Mouse (Mus musculus) myocyte (in vitro differentiated cells): ENCODE data around the gene Mcf2l. TPM values are rescaled to one million over a fixed set of nuclear protein-coding genes. Genes with fewer than 3 reads are reported as not detected.

Experiments
- H3K27me3 ChIP-seq: one replicate; pipeline ENCODE4 v1.6.1; 2011; ENCODE audit not compliant: control insufficient read depth, insufficient read depth, insufficient read length
- H3K36me3 ChIP-seq: one replicate; pipeline ENCODE4 v1.6.1; 2011; ENCODE audit not compliant: control insufficient read depth, insufficient read depth
- H3K4me2 ChIP-seq: one replicate; pipeline ENCODE4 v1.6.1; 2011; ENCODE audit warnings: low read depth, control low read depth
- H3K4me3 ChIP-seq: one replicate; pipeline ENCODE4 v1.5.1; 2011; ENCODE audit warnings: mild to moderate bottlenecking, control low read depth, moderate library complexity
- H3K79me2 ChIP-seq: one replicate; pipeline ENCODE4 v1.6.1; 2011; ENCODE audit not compliant: control insufficient read depth, insufficient read depth
- H3ac ChIP-seq: one replicate; pipeline ENCODE4 v1.6.1; 2011; ENCODE audit not compliant: control insufficient read depth, insufficient read length
- CEBPB ChIP-seq: IDR thresholded peaks from 2 replicates; pipeline ENCODE4 v1.6.1; 2011; ENCODE audit warnings: mild to moderate bottlenecking, moderate library complexity; ENCODE audit not compliant: poor library complexity, insufficient read depth, severe bottlenecking
- E2F4 ChIP-seq: IDR thresholded peaks from one replicate; pipeline ENCODE4 v1.6.1; 2011; ENCODE audit warnings: mild to moderate bottlenecking, control low read depth, moderate library complexity; ENCODE audit not compliant: insufficient read depth
- MAX ChIP-seq: IDR thresholded peaks from one replicate; pipeline ENCODE4 v1.6.1; 2011; ENCODE audit warnings: low read depth, mild to moderate bottlenecking, control low read depth
- MYOD1 ChIP-seq, 3 experiments: IDR thresholded peaks; one replicate each; pipeline ENCODE4 v1.6.1; 2011; ENCODE audit warnings: control low read depth in 2 of 3, low read depth in 2 of 3, mild to moderate bottlenecking in 2 of 3, moderate library complexity in 1 of 3; ENCODE audit not compliant: insufficient read length in 2 of 3, control insufficient read depth in 1 of 3
- MYOG ChIP-seq, 3 experiments: IDR thresholded peaks; one replicate each; pipeline ENCODE4 v1.6.1; 2011; ENCODE audit warnings: control low read depth in 2 of 3, low read depth in 2 of 3, mild to moderate bottlenecking in 2 of 3; ENCODE audit not compliant: insufficient read length in 2 of 3, control insufficient read depth in 1 of 3, insufficient read depth in 1 of 3
- POLR2A ChIP-seq: IDR thresholded peaks from one replicate; pipeline ENCODE4 v1.6.1; 2011; ENCODE audit warnings: low read depth, mild to moderate bottlenecking, control low read depth, moderate library complexity; ENCODE audit not compliant: insufficient read length
- POLR2AphosphoS2 ChIP-seq: IDR thresholded peaks from one replicate; pipeline ENCODE4 v1.6.1; 2011; ENCODE audit warnings: low read depth, control low read depth; ENCODE audit not compliant: insufficient read length
- REST ChIP-seq: IDR thresholded peaks from one replicate; pipeline ENCODE4 v1.6.1; 2011; ENCODE audit warnings: mild to moderate bottlenecking, control low read depth, moderate library complexity; ENCODE audit not compliant: insufficient read depth, insufficient read length
- SRF ChIP-seq: IDR thresholded peaks from one replicate; pipeline ENCODE4 v1.6.1; 2011; ENCODE audit warnings: low read depth; ENCODE audit not compliant: control insufficient read depth, insufficient read length
- TCF12 ChIP-seq: IDR thresholded peaks from one replicate; pipeline ENCODE4 v1.6.1; 2011; ENCODE audit warnings: mild to moderate bottlenecking, control low read depth; ENCODE audit not compliant: poor library complexity, insufficient read depth, severe bottlenecking
- TCF3 ChIP-seq: IDR thresholded peaks from one replicate; pipeline ENCODE4 v1.6.1; 2011; ENCODE audit warnings: low read depth, control low read depth; ENCODE audit not compliant: insufficient read length
- USF1 ChIP-seq: IDR thresholded peaks from one replicate; pipeline ENCODE4 v1.6.1; 2011; ENCODE audit warnings: low read depth, mild to moderate bottlenecking, control low read depth, moderate library complexity
- polyA plus RNA-seq: library from polyadenylated mRNA; unstranded; fragments of >200 nt; fragmentation: generic; extraction: Trizol; gene quantifications from one replicate; pipeline ENCODE4 v1.2.1, GENCODE M21; 2012; ENCODE audit warnings: missing spikeins

The Mcf2l gene
- polyA plus RNA-seq, 1 experiment, result 1.2 TPM

DNA sequence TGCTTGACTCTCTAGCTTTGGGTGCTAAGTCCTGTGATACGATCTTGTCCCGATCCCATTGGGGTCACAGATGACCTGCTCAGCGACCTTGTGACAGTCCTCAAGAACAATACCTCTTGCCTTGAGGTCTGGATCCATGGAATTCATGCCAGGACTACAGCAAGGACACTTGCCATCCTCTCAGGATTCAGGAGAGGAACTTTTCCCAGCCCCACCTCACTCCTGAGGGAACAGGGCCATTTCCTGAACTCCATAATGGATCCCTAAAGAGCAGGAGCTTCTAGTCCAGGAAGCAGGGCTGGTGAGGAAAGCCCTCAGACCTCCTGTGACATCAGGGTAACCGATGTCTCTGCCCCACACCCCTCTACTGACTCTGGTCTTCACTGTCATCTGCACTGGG, 34.1 kb downstream of the Mcf2l start:
- H3K36me3 ChIP-seq, result no peaks in the 10 kb centered on the region
- H3K4me3 ChIP-seq, result no peak overlapping the region
- no peak overlapping the region for H3K4me2 ChIP-seq
- H3K79me2 ChIP-seq, result no peaks in the 10 kb centered on the region
- peaks cover 25% of the 10 kb centered on the region for H3K27me3 ChIP-seq
- H3ac ChIP-seq, result no peak overlapping the region
- TF ChIP-seq POLR2AphosphoS2, result no peak
- TF ChIP-seq MAX, result no peak
- TF ChIP-seq POLR2A, result no peak
- TF ChIP-seq USF1, result no peak
- no peak for TF ChIP-seq MYOD1 (IDR thresholded peaks at IDR 0.05; ENCODE audit: control insufficient read depth in 1 of 3, insufficient read length in 2 of 3, low read depth in 2 of 3)
- TF ChIP-seq SRF, result no peak
- TF ChIP-seq CEBPB, result no peak
- no peak for TF ChIP-seq REST
- no peak for TF ChIP-seq MYOG (IDR thresholded peaks at IDR 0.05; ENCODE audit: control insufficient read depth in 1 of 3, insufficient read depth in 1 of 3, insufficient read length in 2 of 3, low read depth in 2 of 3)
- TF ChIP-seq TCF12, result no peak
- no peak for TF ChIP-seq TCF3
- no peak for TF ChIP-seq E2F4

DNA sequence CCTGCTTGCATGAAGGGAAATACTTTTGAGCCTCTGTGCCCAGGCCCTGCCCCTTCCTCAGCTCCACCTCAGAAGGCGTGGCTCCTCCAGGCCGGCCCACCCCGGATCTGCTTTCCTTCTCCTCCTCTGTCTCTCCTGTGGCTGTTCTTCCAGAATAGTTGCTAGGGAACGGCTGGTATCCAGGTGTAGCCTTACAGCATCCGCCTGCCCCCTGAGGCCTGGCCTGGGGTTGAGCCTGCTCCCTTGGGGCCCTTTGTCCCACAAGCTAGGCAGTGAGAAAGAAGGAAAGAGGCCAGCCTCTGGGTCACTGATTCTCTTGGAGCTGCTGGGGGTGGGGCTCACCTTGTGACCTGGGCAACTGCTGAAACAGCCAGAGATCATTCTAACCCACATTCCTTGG, 38.4 kb downstream of the Mcf2l start:
- no peaks in the 10 kb centered on the region for H3K79me2 ChIP-seq
- H3ac ChIP-seq, result no peak overlapping the region
- TF ChIP-seq USF1, result no peak
- no peak for TF ChIP-seq CEBPB
- TF ChIP-seq SRF, result no peak
- no peak for TF ChIP-seq POLR2A
- no peak for TF ChIP-seq E2F4
- TF ChIP-seq MYOG (IDR thresholded peaks at IDR 0.05; ENCODE audit: control insufficient read depth in 1 of 3, insufficient read depth in 1 of 3, insufficient read length in 2 of 3, low read depth in 2 of 3), result no peak
- TF ChIP-seq POLR2AphosphoS2, result no peak
- TF ChIP-seq TCF12, result no peak
- H3K36me3 ChIP-seq, result no peaks in the 10 kb centered on the region
- H3K4me3 ChIP-seq, result no peak overlapping the region
- no peak overlapping the region for H3K4me2 ChIP-seq
- H3K27me3 ChIP-seq, result peaks cover 56% of the 10 kb centered on the region

DNA sequence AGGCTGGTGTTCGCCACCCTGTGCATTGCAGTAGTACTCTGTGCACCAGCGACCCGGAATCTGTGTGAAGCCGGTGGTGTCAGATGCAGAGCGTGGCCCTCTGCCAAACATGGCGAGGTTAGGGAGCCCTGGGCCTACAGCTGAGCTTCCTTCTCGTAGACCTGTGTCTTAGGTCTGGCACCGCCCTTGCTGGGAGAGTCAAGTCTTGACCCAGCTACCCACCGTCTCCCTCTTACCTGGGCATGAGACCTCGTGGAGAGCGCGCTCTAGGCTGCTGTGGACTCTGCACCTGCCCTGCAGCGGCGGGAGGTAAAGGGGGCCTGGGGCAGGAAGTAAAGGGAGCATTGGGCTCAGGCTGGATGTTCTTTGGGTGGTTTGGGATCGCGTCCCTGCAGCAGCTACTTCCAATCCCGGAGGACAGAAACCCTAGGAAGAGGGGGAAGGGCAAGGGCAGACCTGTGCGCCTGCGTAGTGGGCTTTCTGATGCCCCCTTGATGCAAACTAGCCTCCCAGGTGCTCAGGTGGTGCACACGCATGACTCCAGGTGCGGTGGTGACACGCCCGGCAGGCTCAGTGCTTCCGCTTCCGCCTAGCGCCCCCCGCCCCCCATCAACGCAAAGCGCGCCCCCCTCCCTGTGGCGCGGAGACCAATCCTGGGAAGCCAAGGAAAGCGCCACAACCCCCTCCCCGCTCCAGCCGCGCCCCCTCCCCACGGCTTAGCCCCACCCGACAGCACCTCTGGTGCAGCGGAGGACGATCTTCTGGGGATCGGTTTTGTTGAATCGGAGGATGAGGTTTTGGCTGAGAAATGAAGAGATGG, 41.8 kb downstream of the Mcf2l start:
- H3ac ChIP-seq, result no peak overlapping the region
- no peak overlapping the region for H3K4me2 ChIP-seq
- H3K36me3 ChIP-seq, result no peaks in the 10 kb centered on the region
- peaks cover 62% of the 10 kb centered on the region for H3K27me3 ChIP-seq
- TF ChIP-seq POLR2AphosphoS2 (no peak), TCF12 (no peak), POLR2A (no peak), MAX (no peak), MYOD1 (IDR thresholded peaks at IDR 0.05; ENCODE audit: control insufficient read depth in 1 of 3, insufficient read length in 2 of 3, low read depth in 2 of 3) (no peak), MYOG (IDR thresholded peaks at IDR 0.05; ENCODE audit: control insufficient read depth in 1 of 3, insufficient read depth in 1 of 3, insufficient read length in 2 of 3, low read depth in 2 of 3) (no peak), SRF (no peak), CEBPB (no peak), USF1 (no peak), REST (no peak), E2F4 (no peak), TCF3 (no peak)
- no peaks in the 10 kb centered on the region for H3K79me2 ChIP-seq
- no peak overlapping the region for H3K4me3 ChIP-seq

DNA sequence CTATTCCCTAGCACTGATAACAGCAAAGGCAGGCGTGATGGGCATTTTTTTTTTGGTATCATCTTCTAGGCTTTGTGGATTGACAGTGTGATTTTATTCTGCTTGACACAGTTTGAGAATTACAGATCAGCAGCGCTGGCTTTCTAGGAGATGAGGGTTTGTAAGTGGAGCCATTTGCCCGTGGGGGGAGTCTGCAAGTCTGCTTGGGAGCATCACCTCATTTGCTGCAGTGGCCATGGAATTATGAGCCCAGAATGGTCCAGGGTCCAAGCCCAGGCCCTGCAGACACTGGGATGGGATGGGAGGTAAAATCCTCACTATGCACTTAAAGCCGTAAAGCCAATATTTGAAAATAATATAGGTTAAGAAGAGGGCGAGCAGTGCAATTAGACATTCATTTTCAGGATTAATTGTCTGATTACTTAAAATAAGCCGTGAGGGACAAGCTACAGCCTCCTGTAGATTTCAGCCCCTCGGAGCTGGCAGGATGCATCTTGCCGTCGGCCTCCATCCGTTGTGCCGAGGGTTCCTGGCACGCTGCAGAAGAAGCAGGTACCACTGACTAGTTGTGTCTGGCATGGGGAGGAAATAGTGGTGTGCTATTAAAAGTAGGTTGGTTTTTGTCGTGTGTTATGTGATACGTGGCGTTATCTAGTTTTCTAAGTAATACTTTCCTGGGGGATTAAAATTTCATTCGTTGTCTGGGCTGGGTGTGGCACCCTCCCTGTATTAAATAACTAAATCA, 42.7 kb downstream of the Mcf2l start:
- no peak overlapping the region for H3ac ChIP-seq
- no peak overlapping the region for H3K4me3 ChIP-seq
- H3K79me2 ChIP-seq, result no peaks in the 10 kb centered on the region
- H3K36me3 ChIP-seq, result no peaks in the 10 kb centered on the region
- H3K27me3 ChIP-seq, result peaks cover 67% of the 10 kb centered on the region
- H3K4me2 ChIP-seq, result no peak overlapping the region
- TF ChIP-seq TCF3 (no peak), MYOD1 (IDR thresholded peaks at IDR 0.05; ENCODE audit: control insufficient read depth in 1 of 3, insufficient read length in 2 of 3, low read depth in 2 of 3) (no peak), MYOG (IDR thresholded peaks at IDR 0.05; ENCODE audit: control insufficient read depth in 1 of 3, insufficient read depth in 1 of 3, insufficient read length in 2 of 3, low read depth in 2 of 3) (no peak)
